Mouse (Mus musculus) heart, adult 10 weeks (tissue): Measurements from ENCODE around the gene A530016L24Rik. TPM values are rescaled to one million over a fixed set of nuclear protein-coding genes. Genes with fewer than 3 reads are reported as not detected.

ENCODE experiments used
- polyA plus RNA-seq: library from polyadenylated mRNA; stranded (reverse); fragments of 350-450 nt; fragmentation: Illumina TruSeq; extraction: RNeasy Lipid Tissue Mini Kit (QIAGEN cat#74804); gene quantifications from one replicate; pipeline ENCODE4 v1.2.3, GENCODE M21; 2014; ENCODE audit warnings: low read depth, low replicate concordance

A530016L24Rik gene
- 42.3 TPM for polyA plus RNA-seq

GRCm38 (mm10) chr12:112489134-112489533 lies at the start of gene A530016L24Rik:
TSS of gene A530016L24Rik (plus strand) at chr12:112489448.

DNA sequence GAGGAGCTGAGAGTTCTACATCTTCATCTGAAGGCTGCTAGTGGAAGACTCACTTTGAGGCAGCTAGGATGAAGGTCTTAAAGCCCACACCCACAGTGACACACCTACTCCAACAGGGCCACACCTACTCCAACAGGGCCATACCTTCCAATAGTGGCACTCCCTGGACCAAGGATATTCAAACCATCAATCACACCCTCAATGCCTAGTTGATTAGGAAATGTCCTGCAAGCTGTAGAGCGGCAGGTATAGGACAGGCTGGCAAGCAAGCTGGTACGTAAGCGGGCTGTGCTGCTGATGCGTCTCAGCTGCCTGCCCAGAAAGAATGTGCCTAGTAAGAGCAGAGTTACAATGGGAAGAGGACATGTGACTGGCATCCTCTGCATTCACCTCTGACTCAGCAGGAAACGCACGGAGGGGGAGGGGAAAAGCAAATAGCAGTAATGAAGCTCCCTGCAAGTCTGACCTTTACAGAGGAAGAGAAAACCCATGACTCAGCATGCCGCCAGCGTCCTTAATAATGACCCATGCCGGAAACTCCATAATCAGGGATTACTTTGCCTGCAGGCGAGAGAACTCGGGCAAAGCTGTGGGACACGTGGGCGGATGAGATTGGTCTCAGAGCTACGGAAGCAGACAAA lies 27.6 kb downstream of the A530016L24Rik start, which contains the start of gene Tmem179:
TSS of gene Tmem179 (minus strand) at position 51 of the 641 bp plus-strand sequence.

Other genes starting within 250 kb of the A530016L24Rik start
- gene Tmem179, start 27.3 kb downstream of the A530016L24Rik start, polyA plus RNA-seq = not detected
- gene Inf2, start 99.3 kb downstream of the A530016L24Rik start, polyA plus RNA-seq = 15.4 TPM
- 119 TPM for gene Adssl1, start 130.6 kb downstream of the A530016L24Rik start, polyA plus RNA-seq
- gene Siva1, start 155.2 kb downstream of the A530016L24Rik start, polyA plus RNA-seq = 35.2 TPM
- gene Akt1, start 185.4 kb downstream of the A530016L24Rik start, polyA plus RNA-seq = 155 TPM
- 4.8 TPM for gene Zbtb42, start 189.4 kb downstream of the A530016L24Rik start, polyA plus RNA-seq
- gene Cep170b, start 231.0 kb downstream of the A530016L24Rik start, polyA plus RNA-seq = 9.3 TPM